Mouse (Mus musculus): ENCODE data around the gene Wnt3a. TPM values are rescaled to one million over a fixed set of nuclear protein-coding genes. Genes with fewer than 3 reads are reported as not detected.
"Not testable (repeated sequence)": the region's sequence is repeated elsewhere in the genome, so short reads cannot be mapped to it uniquely, and the experiment has no call there.

The Wnt3a gene
- polyA plus RNA-seq, 1 experiment: not detected

DNA sequence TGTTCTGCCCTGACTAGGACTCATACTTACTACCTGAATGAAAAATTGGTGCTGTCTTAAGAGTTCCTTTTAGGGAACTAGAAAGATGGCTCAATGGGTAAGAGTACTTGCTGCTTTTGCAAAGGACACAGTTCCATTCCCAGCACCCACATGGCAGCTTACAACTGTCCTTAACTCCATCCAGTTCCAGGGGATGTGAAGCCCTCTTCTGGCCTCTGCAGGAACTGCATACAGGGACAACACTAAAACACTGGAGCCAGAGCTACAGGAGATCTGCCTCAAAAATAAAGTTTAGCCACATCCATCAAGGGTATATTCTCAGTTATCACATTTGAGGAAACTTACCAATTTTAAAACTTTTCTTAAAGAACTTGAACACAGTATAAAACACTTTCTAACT lies 71.5 kb downstream of the Wnt3a start:
- Histone ChIP-seq H3K27ac (ENCODE audit: insufficient read depth, low read depth, low read length) (no peak overlapping the region), H3K27me3 (ENCODE audit: control insufficient read depth, insufficient read depth, low read length) (no peaks in the 10 kb centered on the region), H3K4me3 (ENCODE audit: low read depth, low read length) (no peak overlapping the region), H3K4me1 (ENCODE audit: control insufficient read depth, insufficient read depth, insufficient read length, low read length) (peaks cover 41% of the 10 kb centered on the region), H3K36me3 (ENCODE audit: control insufficient read depth, insufficient read depth, low read length) (peaks cover 17% of the 10 kb centered on the region)
- TF ChIP-seq POLR2A (IDR thresholded peaks at IDR 0.05; ENCODE audit: low read depth, low read length) (no peak), CTCF (IDR thresholded peaks at IDR 0.05; ENCODE audit: extremely low read depth, insufficient read length, insufficient replicate concordance, low read depth, low read length) (peak; percentile 58; the same call in 1 of the 2 replicates)

GRCm38 (mm10) chr11:59218389-59218998 lies 72.1 kb downstream of the Wnt3a start:
- WGBS: 29% methylated on average over 4 of the region's 4 CpGs
- no peak for TF ChIP-seq CTCF (IDR thresholded peaks at IDR 0.05; ENCODE audit: extremely low read depth, insufficient read length, insufficient replicate concordance, low read depth, low read length)
- TF ChIP-seq POLR2A (IDR thresholded peaks at IDR 0.05; ENCODE audit: low read depth, low read length): no peak
- Histone ChIP-seq H3K36me3 (ENCODE audit: control insufficient read depth, insufficient read depth, low read length) (peaks cover 15% of the 10 kb centered on the region), H3K4me3 (ENCODE audit: low read depth, low read length) (no peak overlapping the region), H3K27me3 (ENCODE audit: control insufficient read depth, insufficient read depth, low read length) (no peaks in the 10 kb centered on the region), H3K27ac (ENCODE audit: insufficient read depth, low read depth, low read length) (no peak overlapping the region), H3K4me1 (ENCODE audit: control insufficient read depth, insufficient read depth, insufficient read length, low read length) (peaks cover 37% of the 10 kb centered on the region)

- TF ChIP-seq CTCF (IDR thresholded peaks at IDR 0.05; ENCODE audit: extremely low read depth, insufficient read length, insufficient replicate concordance, low read depth, low read length) (no peak), POLR2A (IDR thresholded peaks at IDR 0.05; ENCODE audit: low read depth, low read length) (no peak)
- no peak overlapping the region for H3K4me3 ChIP-seq (ENCODE audit: low read depth, low read length)
- H3K4me1 ChIP-seq (ENCODE audit: control insufficient read depth, insufficient read depth, insufficient read length, low read length): peaks cover 29% of the 10 kb centered on the region; the same call in 1 of the 2 replicates
- no peak overlapping the region for H3K27ac ChIP-seq (ENCODE audit: insufficient read depth, low read depth, low read length)
- H3K36me3 ChIP-seq (ENCODE audit: control insufficient read depth, insufficient read depth, low read length): peaks cover 21% of the 10 kb centered on the region
- 69% methylated on average over 3 of the region's 3 CpGs for WGBS
- no peaks in the 10 kb centered on the region for H3K27me3 ChIP-seq (ENCODE audit: control insufficient read depth, insufficient read depth, low read length)
These were observed 73.6 kb downstream of the Wnt3a start for GRCm38 (mm10) chr11:59216955-59217354.

DNA sequence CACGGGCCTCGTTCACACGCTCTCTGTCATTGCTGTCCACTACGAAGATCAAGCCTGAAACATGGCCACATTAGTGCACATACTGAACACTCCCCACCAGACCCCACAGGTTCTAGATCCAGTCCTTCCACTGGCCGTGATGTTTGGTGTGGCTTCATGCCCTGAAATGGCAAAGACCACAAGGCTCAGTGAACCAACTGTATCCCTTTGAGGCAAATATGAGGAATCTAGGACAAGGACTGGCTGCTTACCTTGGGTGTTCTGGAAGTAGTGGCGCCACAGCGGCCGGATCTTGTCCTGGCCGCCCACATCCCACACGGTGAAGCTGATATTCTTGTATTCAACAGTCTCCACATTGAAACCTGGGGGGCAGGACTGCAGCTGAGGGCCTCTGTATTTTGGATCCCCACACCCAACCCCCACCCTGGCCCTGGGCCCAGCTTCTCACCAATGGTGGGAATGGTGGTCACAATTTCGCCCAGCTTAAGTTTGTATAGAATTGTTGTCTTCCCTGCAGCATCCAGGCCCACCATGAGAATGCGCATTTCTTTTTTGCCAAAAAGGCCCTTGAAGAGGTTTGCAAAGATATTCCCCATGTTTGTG lies 77.6 kb downstream of the Wnt3a start:
- H3K4me1 ChIP-seq (ENCODE audit: control insufficient read depth, insufficient read depth, insufficient read length, low read length): peaks cover 17% of the 10 kb centered on the region
- TF ChIP-seq POLR2A (IDR thresholded peaks at IDR 0.05; ENCODE audit: low read depth, low read length) (no peak), CTCF (IDR thresholded peaks at IDR 0.05; ENCODE audit: extremely low read depth, insufficient read length, insufficient replicate concordance, low read depth, low read length) (no peak)
- H3K36me3 ChIP-seq (ENCODE audit: control insufficient read depth, insufficient read depth, low read length): peaks cover 39% of the 10 kb centered on the region
- no peaks in the 10 kb centered on the region for H3K27me3 ChIP-seq (ENCODE audit: control insufficient read depth, insufficient read depth, low read length)
- H3K4me3 ChIP-seq (ENCODE audit: low read depth, low read length): no peak overlapping the region
- H3K27ac ChIP-seq (ENCODE audit: insufficient read depth, low read depth, low read length): no peak overlapping the region
- WGBS: 85% methylated on average over 12 of the region's 12 CpGs

DNA sequence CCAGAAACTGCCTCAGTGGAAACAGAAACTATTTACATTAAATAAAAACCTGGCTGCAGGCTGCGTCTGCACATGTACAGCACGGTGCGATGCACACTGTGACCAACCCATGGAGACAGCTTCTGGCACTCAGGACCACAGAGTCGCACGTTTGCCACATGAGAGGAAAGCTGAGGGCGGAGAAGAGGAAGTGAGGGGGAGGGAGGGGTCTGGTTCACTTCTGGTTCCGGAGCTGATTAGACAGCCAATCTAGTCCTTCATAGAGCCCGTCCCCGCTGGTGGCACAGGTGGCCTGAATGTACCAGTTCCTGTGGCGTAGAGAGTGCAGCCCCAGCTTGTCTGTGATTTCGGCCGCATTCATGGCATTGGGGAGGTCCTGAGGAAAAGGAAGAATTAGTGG lies 78.2 kb downstream of the Wnt3a start:
- H3K27ac ChIP-seq (ENCODE audit: insufficient read depth, low read depth, low read length); H3K27me3 ChIP-seq (ENCODE audit: control insufficient read depth, insufficient read depth, low read length); H3K4me3 ChIP-seq (ENCODE audit: low read depth, low read length): not testable (repeated sequence)
- WGBS: 63% methylated on average over 12 of the region's 12 CpGs
- Histone ChIP-seq H3K4me1 (ENCODE audit: control insufficient read depth, insufficient read depth, insufficient read length, low read length) (peaks cover 13% of the 10 kb centered on the region), H3K36me3 (ENCODE audit: control insufficient read depth, insufficient read depth, low read length) (peaks cover 36% of the 10 kb centered on the region)

DNA sequence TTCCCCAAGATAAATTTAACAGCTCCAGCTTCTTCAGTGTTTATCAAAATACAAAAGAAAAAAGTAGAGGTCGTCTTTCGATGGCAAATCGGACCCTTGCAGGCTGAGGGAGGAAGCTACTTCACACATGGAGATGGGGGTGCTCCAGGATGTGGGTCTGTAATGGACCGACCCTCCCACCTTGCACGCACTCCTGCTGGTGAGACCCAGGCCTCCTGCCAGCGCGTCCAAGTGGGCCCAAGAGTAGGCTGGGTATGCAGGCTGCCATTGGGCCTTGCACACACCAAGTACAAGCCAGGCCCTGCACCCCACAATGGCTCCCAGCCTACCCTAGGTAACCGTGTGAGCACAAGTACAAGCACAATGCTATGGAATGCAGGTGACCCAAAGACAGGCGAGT lies 79.0 kb downstream of the Wnt3a start:
- not testable (repeated sequence) for H3K4me3 ChIP-seq (ENCODE audit: low read depth, low read length); H3K4me1 ChIP-seq (ENCODE audit: control insufficient read depth, insufficient read depth, insufficient read length, low read length); H3K27me3 ChIP-seq (ENCODE audit: control insufficient read depth, insufficient read depth, low read length); H3K27ac ChIP-seq (ENCODE audit: insufficient read depth, low read depth, low read length)
- WGBS: 76% methylated on average over 9 of the region's 9 CpGs
- peaks cover 37% of the 10 kb centered on the region for H3K36me3 ChIP-seq (ENCODE audit: control insufficient read depth, insufficient read depth, low read length)

DNA sequence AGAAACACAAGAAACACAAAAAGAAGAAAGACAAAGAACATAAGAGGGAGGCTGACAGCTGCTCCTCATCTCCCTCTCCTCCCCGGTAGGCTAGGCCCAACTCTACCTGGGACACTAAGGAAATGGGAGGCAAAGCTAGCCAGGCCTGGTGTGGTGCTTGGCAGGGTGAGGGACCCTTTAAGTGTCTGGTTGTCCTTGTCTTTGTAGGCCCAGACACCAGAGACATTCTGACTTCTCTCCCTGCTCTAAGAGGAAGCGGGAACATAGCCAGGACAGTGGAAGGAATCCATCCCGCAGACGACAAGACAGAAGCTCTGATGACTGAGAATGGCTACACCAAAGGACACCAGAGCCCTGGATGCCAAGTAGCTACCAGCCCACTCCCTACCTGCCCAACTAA lies 80.5 kb downstream of the Wnt3a start:
- H3K36me3 ChIP-seq (ENCODE audit: control insufficient read depth, insufficient read depth, low read length): peaks cover 45% of the 10 kb centered on the region
- H3K4me3 ChIP-seq (ENCODE audit: low read depth, low read length): no peak overlapping the region
- TF ChIP-seq POLR2A (IDR thresholded peaks at IDR 0.05; ENCODE audit: low read depth, low read length): no peak
- no peak for TF ChIP-seq CTCF (IDR thresholded peaks at IDR 0.05; ENCODE audit: extremely low read depth, insufficient read length, insufficient replicate concordance, low read depth, low read length)
- 0 out of 2 replicates have a peak overlapping the region, but pooled peaks have one; percentile 29 for H3K27ac ChIP-seq (ENCODE audit: insufficient read depth, low read depth, low read length)
- no peaks in the 10 kb centered on the region for H3K27me3 ChIP-seq (ENCODE audit: control insufficient read depth, insufficient read depth, low read length)
- H3K4me1 ChIP-seq (ENCODE audit: control insufficient read depth, insufficient read depth, insufficient read length, low read length): peaks cover 10% of the 10 kb centered on the region
- whole genome bisulfite sequencing: 76% methylated on average over 4 of the region's 4 CpGs

Data from small intestine, adult 2 months (tissue).